Mouse (Mus musculus): ENCODE results near the gene Sec14l3.

- TF ChIP-seq HCFC1 (IDR thresholded peaks at IDR 0.05; ENCODE audit: borderline replicate concordance, insufficient read depth, low read length), result no peak
- TF ChIP-seq ZNF384 (IDR thresholded peaks at IDR 0.05; ENCODE audit: low read depth, low read length), result no peak
- TF ChIP-seq ZC3H11A (IDR thresholded peaks at IDR 0.05; ENCODE audit: borderline replicate concordance, low read depth, low read length), result no peak
- TF ChIP-seq MAFK (IDR thresholded peaks at IDR 0.05; ENCODE audit: insufficient read depth, low read depth, low read length), result no peak
- TF ChIP-seq CHD2 (IDR thresholded peaks at IDR 0.05; ENCODE audit: low read depth, low read length), result no peak
Measured at GRCm38 (mm10) chr11:4104989-4105388, 40.3 kb downstream of the Sec14l3 start.

All from ES-E14 (cell line).